Mouse (Mus musculus): ENCODE measurements around the gene F5.
"Not testable (repeated sequence)": the region's sequence is repeated elsewhere in the genome, so short reads cannot be mapped to it uniquely, and the experiment has no call there.

The F5 gene

DNA sequence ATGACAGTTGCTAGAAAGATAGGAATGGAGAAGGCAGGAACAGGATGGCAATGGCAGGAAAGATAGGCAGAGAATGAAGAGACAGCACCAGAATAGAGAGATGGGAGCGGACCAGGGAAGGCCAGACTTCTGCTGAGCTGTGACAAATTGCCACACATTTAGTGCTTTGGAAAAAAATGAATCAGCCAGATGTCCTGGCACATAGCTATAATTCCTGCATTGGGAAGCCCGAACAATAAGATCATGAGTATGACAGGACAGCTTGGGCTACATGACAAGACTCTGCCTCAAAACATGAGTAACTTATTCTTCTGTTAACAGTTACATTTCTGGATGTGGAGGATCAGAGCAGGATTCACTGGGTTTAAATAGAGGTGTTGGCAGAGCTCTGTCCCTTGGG is 8.1 kb downstream of the F5 start:
- DNase-seq (ENCODE audit: low read depth) = no peak

DNA sequence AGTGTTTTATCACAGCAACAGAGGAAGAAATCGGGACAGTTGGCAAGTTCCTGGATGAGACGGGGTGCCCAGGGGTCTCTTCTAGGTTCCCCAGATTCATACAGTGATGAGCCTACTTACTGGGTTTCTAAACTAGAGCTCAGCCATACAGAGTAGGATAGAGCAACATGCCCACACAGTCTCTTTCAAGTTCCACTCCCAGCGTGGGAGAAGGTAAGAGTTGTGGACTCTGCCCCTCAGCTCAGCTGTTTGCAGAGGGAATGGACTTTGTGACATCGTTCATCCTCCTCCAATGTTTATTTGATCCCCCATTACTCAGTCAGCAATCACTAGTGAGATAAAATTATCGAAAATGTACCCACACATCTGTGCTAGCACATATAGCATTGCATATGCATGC is 11.1 kb downstream of the F5 start:
- no peak for DNase-seq (ENCODE audit: low read depth)

DNA sequence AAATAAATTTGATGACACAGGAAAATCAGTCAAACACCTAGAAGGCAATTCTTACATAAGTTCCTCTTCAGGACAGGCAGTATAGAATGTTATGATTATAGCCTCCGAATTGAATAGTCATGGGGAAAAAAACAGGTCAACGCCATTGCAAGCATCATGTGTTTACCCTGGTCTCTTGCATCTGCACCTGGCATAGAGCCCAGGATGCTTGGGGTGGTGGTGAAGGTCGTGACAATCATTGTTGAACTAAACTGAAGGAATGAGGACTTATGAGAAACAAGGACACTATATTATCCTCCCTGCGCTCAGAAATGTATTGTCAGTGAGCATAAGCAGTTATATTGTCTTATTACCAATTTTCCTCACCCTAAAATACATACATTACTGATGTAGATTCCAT is 17.2 kb downstream of the F5 start:
- DNase-seq (ENCODE audit: low read depth) = no peak

DNA sequence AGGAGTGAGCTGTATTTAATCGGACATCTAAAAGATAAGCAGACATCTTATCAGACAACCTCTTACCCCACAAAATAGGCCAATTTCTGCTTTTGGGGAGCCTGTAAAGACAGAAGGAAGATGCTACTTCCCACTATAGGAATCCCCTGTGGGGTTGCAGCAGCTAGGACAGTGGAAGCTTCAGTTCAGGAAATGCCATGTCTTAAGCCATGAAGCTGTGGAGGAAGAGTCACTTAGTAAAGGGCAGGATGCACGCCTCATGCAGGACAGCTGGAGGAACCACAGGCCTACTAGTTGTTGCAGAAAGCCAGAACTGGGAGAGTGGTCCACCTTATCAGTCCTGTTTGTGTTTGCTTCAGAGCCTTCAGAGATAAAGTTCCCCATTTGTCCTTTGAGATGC is 18.8 kb downstream of the F5 start:
- no peak for DNase-seq (ENCODE audit: low read depth)

DNA sequence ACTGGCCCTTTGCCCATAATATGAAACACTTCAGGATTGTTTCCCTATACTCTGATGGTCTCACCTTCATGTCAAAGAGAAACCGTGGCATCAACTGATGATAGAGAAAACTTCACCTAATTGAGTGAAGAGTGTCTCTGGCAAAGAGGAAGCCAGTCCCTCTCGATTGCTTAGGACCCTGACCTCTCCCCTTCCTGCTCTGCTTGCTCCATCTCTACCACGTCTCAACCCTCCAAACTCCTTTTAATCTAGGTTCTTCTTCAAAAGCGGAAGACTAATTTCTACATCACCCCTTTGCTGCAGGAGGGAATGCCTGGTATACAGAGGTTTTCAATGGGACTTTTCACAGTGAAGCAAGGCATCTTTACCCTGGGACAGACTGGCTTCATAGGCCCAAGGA is 21.5 kb downstream of the F5 start:
- DNase-seq (ENCODE audit: low read depth) = no peak

DNA sequence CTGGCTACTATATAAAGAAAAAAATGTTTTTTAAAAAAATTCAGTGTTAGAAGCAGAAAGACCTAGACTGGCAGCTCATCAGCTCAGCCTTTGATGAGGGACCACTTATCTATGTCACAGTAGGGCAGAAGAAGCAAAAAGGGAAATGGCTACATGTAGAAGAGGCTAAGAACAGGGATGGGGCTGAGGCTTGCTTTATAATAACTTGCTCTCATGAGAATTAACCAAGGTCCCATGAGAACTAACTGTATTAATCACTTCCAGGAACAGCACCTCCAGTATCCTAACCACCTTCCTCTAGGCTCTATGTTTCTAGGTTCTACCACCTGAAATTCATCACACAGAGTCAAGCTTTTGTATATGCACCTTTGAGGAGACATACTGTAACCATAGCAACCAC is 25.2 kb downstream of the F5 start:
- DNase-seq (ENCODE audit: low read depth) = no peak

DNA sequence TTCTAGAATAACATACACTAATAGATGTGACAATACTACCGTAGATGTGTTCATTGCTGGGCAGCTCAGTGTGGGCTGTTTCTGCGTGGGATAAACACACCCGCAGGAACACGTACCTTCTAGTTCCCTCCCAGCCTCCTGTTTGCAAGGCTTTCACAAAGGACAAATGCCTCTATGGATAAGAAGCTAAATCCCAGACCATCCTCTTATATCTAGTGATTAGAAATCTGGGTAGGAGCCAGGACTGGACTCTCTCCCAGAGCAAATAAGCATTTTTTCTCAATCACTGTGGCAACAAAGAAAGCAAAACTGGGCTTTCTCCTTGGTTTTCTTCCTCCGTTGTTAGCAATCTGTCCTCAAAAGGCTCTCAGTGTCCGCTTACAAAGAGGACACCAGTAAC is 26.8 kb downstream of the F5 start:
- no peak for DNase-seq (ENCODE audit: low read depth)

DNA sequence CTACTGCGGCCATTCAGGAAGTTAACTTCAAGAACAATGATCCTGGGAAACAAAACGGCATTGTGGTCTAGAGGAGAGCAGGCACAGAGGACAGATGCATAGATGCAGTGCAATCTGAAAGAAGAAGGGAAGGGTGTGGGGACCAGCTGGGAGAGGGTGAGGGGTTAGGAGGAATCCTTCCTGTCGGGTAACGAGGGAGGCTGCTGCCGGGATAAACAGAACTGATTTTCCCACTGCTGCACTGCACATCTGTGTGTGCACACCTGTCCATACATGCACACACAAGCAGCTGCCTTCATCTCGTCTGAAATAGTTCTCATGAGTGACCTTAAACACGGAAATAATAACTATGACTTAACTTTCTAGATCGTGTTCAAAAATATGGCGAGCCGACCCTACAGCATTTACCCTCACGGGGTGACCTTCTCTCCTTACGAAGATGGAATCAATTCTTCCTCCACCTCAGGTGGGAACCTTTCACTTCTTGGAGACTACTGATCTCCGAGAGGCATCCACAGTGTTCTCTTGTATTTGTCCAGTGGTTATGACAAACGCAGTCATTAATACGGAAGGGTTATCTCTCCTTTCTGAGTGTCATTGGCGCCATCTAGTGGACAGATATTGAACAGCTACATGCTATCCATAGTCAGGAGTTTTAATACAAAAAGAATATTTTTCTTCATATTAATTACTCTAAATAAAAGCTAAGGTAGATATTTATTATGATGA is 32.7 kb downstream of the F5 start:
- DNase-seq (ENCODE audit: low read depth) = peak; percentile 86

DNA sequence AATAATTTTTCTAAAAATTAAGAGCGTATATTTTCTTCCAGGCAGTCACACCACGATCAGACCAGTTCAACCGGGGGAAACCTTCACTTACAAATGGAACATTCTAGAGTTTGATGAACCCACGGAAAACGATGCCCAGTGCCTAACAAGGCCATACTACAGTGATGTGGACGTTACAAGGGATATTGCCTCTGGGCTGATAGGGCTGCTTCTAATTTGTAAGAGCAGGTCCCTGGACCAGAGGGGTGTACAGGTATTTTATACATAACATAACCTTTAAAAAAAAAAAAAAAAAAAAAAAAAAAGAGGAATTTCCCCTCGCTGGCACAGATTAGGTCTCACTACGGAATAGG is 33.2 kb downstream of the F5 start:
- DNase-seq (ENCODE audit: low read depth) = no peak

DNA sequence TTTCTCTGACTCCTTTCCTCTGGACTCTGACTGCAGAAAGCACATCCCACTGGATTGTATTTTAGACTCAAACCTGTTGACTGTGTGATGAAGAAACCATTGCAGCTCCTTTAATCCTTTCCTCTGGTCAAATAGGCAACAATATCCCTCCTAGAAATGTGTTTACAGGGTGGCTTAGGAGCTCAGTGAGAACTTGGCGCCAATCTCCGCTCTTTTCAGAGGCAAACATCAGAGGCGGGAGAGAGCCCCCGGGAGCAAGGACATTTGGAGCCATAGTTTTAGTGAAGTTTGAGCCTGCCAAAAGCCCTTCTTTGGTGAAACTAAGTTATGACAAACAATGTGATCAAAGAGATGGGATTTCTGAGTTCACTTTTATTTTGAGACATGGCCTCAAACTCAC is 33.7 kb downstream of the F5 start:
- DNase-seq (ENCODE audit: low read depth) = no peak

DNA sequence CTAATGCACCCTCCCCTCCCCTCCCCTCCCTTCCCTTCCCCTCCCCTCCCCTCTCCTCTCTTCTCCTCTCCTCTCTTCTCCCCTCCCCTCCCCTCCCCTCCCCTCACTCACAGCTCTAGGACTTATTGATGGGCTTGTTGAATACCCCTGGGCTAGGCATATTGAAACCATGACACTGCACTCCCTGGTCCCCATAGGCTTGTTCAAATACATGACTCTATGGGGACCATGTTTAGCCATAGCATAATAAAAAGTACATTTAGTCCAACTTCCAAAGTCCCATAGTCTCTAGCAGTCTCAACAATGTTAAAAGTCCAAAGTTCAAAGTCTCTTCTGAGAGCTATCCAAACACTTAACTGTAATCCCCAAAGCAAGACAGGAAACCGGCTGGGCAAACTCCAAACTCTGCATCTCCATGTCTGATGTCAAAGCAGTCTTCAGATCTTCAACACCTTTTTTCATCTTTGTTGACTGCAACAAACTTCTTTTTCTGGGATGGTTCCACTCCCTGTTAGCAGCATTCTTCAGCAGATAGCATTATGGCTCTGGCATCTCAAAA is 35.4 kb downstream of the F5 start:
- DNase-seq (ENCODE audit: low read depth) = no peak

DNA sequence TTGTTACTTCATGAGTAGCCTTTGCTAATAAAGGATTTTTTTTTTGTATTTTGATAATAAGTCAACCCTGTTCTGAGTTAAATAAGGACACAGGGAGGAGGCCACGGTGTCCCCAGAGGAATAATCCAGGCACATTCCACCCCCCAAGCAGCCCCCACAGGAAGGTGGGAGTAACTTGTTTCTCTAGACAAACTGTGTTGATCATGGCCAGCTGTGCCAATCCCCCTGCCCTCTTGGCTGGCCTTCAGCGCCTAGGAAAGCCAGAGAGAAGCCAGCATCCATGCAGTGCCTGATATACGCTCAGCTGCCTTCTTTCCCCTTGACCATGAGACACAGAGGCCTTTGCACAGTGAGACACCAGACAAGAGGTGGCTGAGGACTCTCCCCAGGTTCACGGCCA is 47.9 kb downstream of the F5 start:
- no peak for DNase-seq (ENCODE audit: low read depth)

DNA sequence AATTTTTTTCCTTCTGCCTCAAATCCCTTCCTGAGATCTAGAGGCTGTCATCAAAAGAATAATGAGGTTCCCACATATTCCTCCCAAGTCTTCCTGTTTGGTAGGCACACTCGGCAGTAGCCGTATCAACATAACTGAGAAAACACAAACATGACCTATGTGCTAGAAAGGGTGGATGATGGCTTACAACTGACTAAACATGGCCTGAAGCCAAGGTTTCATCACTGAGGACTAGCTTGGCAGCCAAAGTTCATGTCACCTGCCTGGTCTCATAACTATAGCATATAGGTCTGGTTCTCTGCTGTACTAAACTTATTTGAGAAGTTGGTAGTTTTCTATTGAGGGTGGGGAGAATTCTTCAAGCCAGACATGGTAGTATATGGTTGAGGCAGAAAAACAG is 56.8 kb downstream of the F5 start:
- DNase-seq (ENCODE audit: low read depth) = no peak

DNA sequence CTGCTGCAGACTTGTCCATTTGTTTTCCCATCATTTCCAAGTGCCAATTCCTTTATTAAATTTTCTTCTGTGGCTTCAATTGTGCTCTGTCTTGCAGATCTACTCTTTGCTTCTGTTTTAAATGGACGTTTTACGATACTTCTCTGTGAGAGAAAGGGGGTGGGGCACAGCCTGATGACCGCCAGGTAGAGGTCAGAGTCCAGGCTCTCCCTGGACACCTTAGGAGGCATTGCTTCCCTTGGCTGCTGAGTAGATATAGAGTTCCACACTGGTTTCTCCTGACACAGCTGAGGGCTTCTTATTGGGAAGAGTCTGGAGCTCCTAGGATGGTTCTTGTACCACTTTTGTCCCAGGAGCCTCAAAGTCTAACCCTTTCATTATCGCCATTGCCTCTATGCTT is 59.3 kb downstream of the F5 start:
- no peak for DNase-seq (ENCODE audit: low read depth)

DNA sequence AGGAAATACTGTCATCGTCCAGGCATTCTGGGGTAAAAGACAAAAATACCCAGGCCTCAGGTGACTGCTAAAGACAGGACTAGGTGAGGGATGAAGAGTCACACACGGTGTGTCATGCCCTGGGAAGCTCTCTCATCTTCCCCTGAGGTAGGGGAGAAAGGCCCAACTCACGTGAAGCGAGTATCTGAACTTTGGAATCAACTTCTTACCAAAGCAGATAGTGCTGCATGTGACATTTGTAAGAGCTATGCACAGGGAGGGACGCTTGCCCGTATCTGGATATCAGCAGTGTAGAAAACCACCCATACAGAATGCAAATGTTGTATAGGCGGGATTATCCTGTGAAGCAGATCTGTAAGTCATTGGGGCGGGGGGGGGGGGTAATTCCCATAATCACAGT is 61.0 kb downstream of the F5 start:
- no peak for DNase-seq (ENCODE audit: low read depth)

DNA sequence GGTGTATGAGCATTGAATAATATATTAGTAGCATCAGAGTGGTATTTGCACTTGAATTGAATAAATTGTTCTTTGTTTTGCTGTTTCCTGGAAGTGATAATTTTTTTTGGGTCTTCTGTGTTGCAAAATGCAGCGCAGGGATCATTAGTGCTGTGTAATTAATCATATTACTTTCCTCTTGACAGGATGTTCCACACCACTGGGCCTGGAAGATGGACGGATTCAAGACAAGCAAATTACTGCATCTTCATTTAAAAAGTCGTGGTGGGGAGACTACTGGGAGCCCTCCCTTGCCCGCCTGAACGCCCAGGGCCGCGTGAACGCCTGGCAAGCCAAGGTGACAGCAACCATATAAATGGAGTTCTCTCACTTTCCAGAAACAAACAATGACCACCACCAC is 62.6 kb downstream of the F5 start:
- DNase-seq (ENCODE audit: low read depth) = no peak

DNA sequence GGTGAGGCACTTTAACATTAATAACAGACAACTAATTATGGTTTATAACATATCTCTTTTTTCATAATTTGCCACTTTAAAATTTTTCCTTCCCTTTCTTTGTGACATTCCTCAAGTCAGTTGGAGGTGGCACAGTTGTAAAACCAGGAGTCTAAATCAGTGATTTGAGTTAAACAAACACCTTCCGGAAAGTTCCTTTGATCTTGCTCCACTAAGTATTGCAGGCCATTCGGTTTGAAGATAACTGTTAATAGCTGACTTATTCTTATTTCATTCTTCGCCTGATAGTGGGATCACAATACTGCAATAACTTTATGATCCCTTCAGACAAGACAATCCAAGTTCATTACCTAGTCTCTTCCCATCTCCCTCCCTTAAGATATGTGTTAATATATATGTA is 63.5 kb downstream of the F5 start:
- DNase-seq (ENCODE audit: low read depth) = no peak

DNA sequence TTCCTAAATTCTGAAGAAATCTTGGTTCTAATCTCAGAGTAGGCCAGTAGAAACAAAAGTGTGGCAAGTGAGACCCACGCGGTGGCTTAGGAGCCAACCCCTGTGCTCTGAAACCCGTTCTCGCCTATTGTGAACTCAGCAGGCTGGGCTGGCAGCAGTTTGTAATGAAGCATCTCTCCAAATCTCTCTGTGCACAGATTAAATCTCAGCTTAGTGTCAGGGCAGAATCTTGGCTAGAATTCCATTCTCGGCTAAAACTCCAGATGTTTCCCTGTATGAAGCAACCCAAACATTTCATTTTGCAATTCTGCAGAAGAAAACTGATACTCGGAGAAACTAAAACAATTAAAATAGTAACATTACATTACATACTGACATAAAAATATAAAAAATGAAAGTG is 63.9 kb downstream of the F5 start:
- no peak for DNase-seq (ENCODE audit: low read depth)

DNA sequence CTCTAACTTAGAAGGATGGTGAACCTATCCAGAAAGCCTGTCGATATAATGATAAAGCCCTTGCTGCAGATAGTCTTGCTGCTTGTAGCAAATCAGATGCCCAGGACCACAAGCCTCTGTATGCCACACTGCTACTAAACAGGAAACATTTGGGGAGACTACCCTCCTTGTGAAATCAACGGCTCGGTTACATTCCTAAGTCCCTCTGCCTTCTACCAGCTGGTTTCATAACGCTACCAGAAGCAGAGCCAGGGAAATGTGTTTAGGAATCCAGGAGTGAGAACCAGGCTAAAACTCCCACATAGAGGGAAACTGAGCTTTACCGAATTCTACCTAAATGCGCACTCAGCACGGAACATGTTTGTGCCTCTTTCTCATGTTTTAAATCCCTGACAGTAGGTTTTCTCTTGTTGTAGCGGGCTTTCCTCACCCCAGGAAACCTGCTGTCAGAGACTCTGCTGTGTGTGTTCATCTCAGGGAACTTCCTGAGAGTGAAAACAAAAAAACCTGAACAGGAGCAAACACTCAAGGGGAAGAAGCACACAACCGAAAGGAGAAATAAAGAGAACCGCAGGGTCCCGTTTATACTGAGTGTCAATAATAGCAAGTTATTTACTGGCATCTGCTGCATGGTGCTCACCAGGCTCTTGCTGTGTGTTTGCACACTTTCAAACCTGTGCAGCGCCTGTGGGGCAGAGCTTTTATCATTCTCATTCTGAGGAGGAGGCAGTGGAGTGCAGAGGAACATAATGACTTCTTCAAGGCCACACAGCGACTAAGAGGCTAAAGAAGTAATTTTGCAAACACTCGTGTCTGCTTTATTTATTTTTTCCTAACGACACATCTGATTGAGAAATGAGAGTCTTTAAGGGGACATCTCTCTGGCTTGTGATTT is 66.4 kb downstream of the F5 start:
- peak; percentile 9 for DNase-seq (ENCODE audit: low read depth)

DNA sequence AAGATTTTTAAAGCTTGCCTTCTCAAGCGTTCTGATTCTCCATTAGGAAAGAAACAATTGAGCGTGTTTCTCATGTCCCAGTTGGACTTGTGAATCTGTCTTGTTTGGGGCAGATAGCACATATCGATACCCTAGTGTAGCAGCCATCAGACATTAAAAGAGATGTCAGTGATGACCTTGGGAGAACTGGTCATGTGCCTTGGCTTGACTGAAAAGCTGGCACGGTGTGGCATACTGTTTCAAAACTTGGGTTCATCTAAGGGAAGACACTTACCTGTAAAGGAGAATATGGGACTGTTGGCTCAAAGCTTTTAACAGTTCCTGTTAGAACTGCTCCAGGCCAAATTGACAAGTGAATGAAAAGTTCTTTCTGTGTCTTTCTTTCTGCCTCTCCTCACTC is 68.6 kb downstream of the F5 start:
- DNase-seq (ENCODE audit: low read depth) = no peak

DNA sequence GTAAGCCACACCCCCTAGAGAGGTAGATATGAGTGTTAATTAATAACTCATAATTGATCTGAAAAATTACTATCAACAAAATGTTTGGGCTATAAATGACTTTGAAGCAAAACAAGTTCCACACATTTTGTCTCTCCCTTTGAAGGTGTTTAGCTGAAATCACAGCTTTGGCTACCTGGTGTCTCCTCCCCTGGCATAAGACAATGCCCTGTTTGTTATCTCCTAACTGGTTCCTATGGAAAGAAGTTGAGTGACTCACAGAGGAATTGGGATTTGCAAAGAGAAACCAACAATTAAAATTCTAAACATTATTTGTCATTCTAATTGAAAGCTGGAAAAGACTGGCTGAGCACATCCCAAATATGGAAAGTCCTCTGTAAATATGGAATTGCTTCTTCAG is 71.5 kb downstream of the F5 start:
- DNase-seq (ENCODE audit: low read depth) = no peak

DNA sequence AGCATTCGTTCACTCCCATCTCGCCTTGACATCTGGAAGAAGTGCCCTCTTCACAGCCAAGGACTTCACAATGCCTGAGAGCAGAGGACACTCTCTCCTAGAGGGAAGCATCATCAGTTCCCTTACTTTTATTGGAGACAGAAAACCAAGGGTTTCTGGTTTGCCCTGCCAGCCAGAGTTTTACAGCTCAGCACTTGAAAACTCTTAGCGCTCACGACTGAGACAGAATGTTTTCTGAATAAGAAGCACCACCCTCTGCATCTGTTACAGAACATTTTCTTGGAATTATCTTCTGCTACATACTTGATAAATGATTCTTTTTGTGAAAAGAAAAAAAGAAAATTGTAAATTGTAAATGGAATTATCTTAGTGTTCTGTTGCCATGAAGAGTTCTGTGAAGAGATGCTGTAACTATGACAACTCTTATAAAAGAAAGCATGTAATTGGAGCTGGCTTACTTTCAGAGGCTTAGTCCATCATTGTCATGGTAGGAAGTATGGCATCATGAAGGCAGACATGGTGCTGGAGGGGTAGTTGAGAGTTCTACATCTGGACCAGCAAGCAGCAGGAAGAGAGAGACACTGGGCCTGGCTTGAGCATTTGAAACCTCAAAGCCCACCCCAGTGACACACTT is 80.4 kb downstream of the F5 start:
- DNase-seq (ENCODE audit: low read depth) = not testable (repeated sequence)

DNA sequence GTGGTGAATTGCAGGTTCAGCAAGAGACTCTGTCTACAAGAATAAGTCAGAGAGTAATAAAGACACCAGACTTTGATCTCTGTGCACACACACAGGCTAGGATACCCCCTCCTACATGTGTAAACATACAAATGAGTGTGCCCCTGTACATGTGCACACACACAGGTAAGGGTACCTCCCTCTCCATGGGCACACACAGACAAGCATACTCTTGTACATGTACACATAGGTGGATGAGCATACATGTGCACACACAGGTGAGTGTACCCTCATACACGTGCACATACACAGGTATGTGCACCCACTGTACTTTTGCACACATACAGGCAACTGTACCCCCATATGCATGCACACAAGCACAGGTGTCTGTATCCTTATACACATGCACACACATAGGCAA is 81.8 kb downstream of the F5 start:
- no peak for DNase-seq (ENCODE audit: low read depth)
